Mouse (Mus musculus): ENCODE results near the gene Neurl4. TPM values are rescaled to one million over a fixed set of nuclear protein-coding genes. Genes with fewer than 3 reads are reported as not detected.

The Neurl4 gene
- polyA plus RNA-seq, 1 experiment from 2014 or later, result 9.7 TPM

GRCm38 (mm10) chr11:69919661-69920265, 18.9 kb downstream of the Neurl4 start:
- no peak for TF ChIP-seq CTCF (IDR thresholded peaks at IDR 0.05; ENCODE audit: low read depth)
- H3K27me3 ChIP-seq (ENCODE audit: insufficient read depth, low read length), result no peaks in the 10 kb centered on the region
- peak; percentile 27 for ATAC-seq (replicated peaks; ENCODE audit: low FRiP score, low read depth)
- peak; percentile 87 for DNase-seq (ENCODE audit: low spot score)
- H3K9me3 ChIP-seq (replicated peaks; ENCODE audit: low read length), result no peaks in the 10 kb centered on the region
- peak overlapping the region; percentile 98 for H3K9ac ChIP-seq (ENCODE audit: low read depth, low read length)
- 0% methylated on average over 17 of the region's 17 CpGs for WGBS
- H3K4me2 ChIP-seq (ENCODE audit: low read length), result peak overlapping the region; percentile 71
- H3K4me3 ChIP-seq (replicated peaks; ENCODE audit: low read depth, low read length), result peak overlapping the region; percentile 92
- H3K4me1 ChIP-seq (replicated peaks; ENCODE audit: insufficient read depth, low read length), result peaks cover 15% of the 10 kb centered on the region
- H3K36me3 ChIP-seq (ENCODE audit: insufficient read depth, low read length), result peaks cover 33% of the 10 kb centered on the region
- peak overlapping the region; percentile 96 for H3K27ac ChIP-seq

GRCm38 (mm10) chr11:69920266-69921031, 19.6 kb downstream of the Neurl4 start:
- TF ChIP-seq CTCF (IDR thresholded peaks at IDR 0.05; ENCODE audit: low read depth), result no peak
- H3K4me3 ChIP-seq (replicated peaks; ENCODE audit: low read depth, low read length), result peak overlapping the region; percentile 92
- H3K36me3 ChIP-seq (ENCODE audit: insufficient read depth, low read length), result peaks cover 31% of the 10 kb centered on the region
- DNase-seq (ENCODE audit: low spot score) (peak; percentile 28), ATAC-seq (replicated peaks; ENCODE audit: low FRiP score, low read depth) (peak; percentile 37)
- no peaks in the 10 kb centered on the region for H3K9me3 ChIP-seq (replicated peaks; ENCODE audit: low read length)
- peak overlapping the region; percentile 71 for H3K4me2 ChIP-seq (ENCODE audit: low read length)
- H3K27ac ChIP-seq, result peak overlapping the region; percentile 96
- H3K4me1 ChIP-seq (replicated peaks; ENCODE audit: insufficient read depth, low read length), result peaks cover 11% of the 10 kb centered on the region
- no peaks in the 10 kb centered on the region for H3K27me3 ChIP-seq (ENCODE audit: insufficient read depth, low read length)
- peak overlapping the region; percentile 98 for H3K9ac ChIP-seq (ENCODE audit: low read depth, low read length)
- WGBS, result under 1% methylated on average over 53 of the region's 65 CpGs

- Histone ChIP-seq H3K4me2 (ENCODE audit: low read length) (peak within 1 kb of the TSS; percentile 71), H3K27ac (peak within 1 kb of the TSS; percentile 96), H3K27me3 (ENCODE audit: insufficient read depth, low read length) (no peaks in the 10 kb centered on the region), H3K4me1 (replicated peaks; ENCODE audit: insufficient read depth, low read length) (peaks cover 11% of the 10 kb centered on the region), H3K4me3 (replicated peaks; ENCODE audit: low read depth, low read length) (peak within 1 kb of the TSS; percentile 92), H3K9me3 (replicated peaks; ENCODE audit: low read length) (no peaks in the 10 kb centered on the region), H3K9ac (ENCODE audit: low read depth, low read length) (peak within 1 kb of the TSS; percentile 98), H3K36me3 (ENCODE audit: insufficient read depth, low read length) (peaks cover 22% of the 10 kb centered on the region)
- DNase-seq (ENCODE audit: low spot score), result peak; percentile 100
- peak; percentile 93 for ATAC-seq (replicated peaks; ENCODE audit: low FRiP score, low read depth)
- TF ChIP-seq CTCF (IDR thresholded peaks at IDR 0.05; ENCODE audit: low read depth), result peak; percentile 71
- under 1% methylated on average over 75 of the region's 78 CpGs for WGBS
These were observed 20.5 kb downstream of the Neurl4 start, which contains the start of gene Eif5a for GRCm38 (mm10) chr11:69921114-69922011. TSS of gene Eif5a (minus strand) at chr11:69921958.

GRCm38 (mm10) chr11:69922012-69922756, 21.3 kb downstream of the Neurl4 start:
- Histone ChIP-seq H3K27ac (peak overlapping the region; percentile 95), H3K4me2 (ENCODE audit: low read length) (peak overlapping the region; percentile 64), H3K36me3 (ENCODE audit: insufficient read depth, low read length) (peaks cover 17% of the 10 kb centered on the region), H3K9ac (ENCODE audit: low read depth, low read length) (peak overlapping the region; percentile 66), H3K9me3 (replicated peaks; ENCODE audit: low read length) (no peaks in the 10 kb centered on the region), H3K4me3 (replicated peaks; ENCODE audit: low read depth, low read length) (peak overlapping the region; percentile 47), H3K4me1 (replicated peaks; ENCODE audit: insufficient read depth, low read length) (peaks cover 11% of the 10 kb centered on the region), H3K27me3 (ENCODE audit: insufficient read depth, low read length) (no peaks in the 10 kb centered on the region)
- peak; percentile 44 for TF ChIP-seq CTCF (IDR thresholded peaks at IDR 0.05; ENCODE audit: low read depth)
- DNase-seq (ENCODE audit: low spot score) (peak; percentile 71), ATAC-seq (replicated peaks; ENCODE audit: low FRiP score, low read depth) (no peak)
- 2% methylated on average over 12 of the region's 12 CpGs for WGBS

- Histone ChIP-seq H3K4me3 (replicated peaks; ENCODE audit: low read depth, low read length) (no peak overlapping the region), H3K9ac (ENCODE audit: low read depth, low read length) (no peak overlapping the region), H3K9me3 (replicated peaks; ENCODE audit: low read length) (no peaks in the 10 kb centered on the region), H3K4me2 (ENCODE audit: low read length) (no peak overlapping the region), H3K27me3 (ENCODE audit: insufficient read depth, low read length) (no peaks in the 10 kb centered on the region), H3K27ac (peak overlapping the region; percentile 95), H3K4me1 (replicated peaks; ENCODE audit: insufficient read depth, low read length) (peaks cover 11% of the 10 kb centered on the region), H3K36me3 (ENCODE audit: insufficient read depth, low read length) (peaks cover 11% of the 10 kb centered on the region; the same call in 1 of the 2 replicates)
- ATAC-seq (replicated peaks; ENCODE audit: low FRiP score, low read depth) (no peak), DNase-seq (ENCODE audit: low spot score) (no peak)
- TF ChIP-seq CTCF (IDR thresholded peaks at IDR 0.05; ENCODE audit: low read depth), result no peak
- 57% methylated on average over 3 of the region's 3 CpGs for WGBS
These were observed 21.9 kb downstream of the Neurl4 start for GRCm38 (mm10) chr11:69922796-69923195.
